Mouse (Mus musculus) neural tube, embryonic 11.5 days (tissue): ENCODE data around the gene Dock3. TPM values are rescaled to one million over a fixed set of nuclear protein-coding genes. Genes with fewer than 3 reads are reported as not detected.

ENCODE experiments used
- ATAC-seq: fragments of 200-750 bp; cut with Nextera tagmentation; 2 replicates; pipeline ENCODE4 v1.8.0; 2017; ENCODE audit warnings: moderate number of reproducible peaks, mild to moderate bottlenecking, moderate TSS enrichment, moderate library complexity; ENCODE audit not compliant: insufficient read depth, low FRiP score, low TSS enrichment
- DNase-seq: peaks from one replicate; pipeline ENCODE4 v3.0.0-alpha.2; 2015; ENCODE audit warnings: low spot score
- H3K27ac ChIP-seq: fragments of 300-500 bp; sonication (generic); 2 replicates; pipeline ENCODE4 v1.5.1; 2014; ENCODE audit warnings: low read depth, mild to moderate bottlenecking, low read length
- H3K27me3 ChIP-seq: fragments of 300-500 bp; sonication (generic); 2 replicates; pipeline ENCODE4 v1.6.1; 2014; ENCODE audit warnings: mild to moderate bottlenecking, low read length, mixed read lengths; ENCODE audit not compliant: control insufficient read depth, insufficient read depth
- H3K36me3 ChIP-seq: fragments of 300-500 bp; sonication (generic); 2 replicates; pipeline ENCODE4 v1.6.1; 2014; ENCODE audit warnings: mild to moderate bottlenecking, low read length, moderate library complexity, mixed read lengths; ENCODE audit not compliant: control insufficient read depth, insufficient read depth
- H3K4me1 ChIP-seq: fragments of 300-500 bp; sonication (generic); 2 replicates; pipeline ENCODE4 v1.6.1; 2014; ENCODE audit warnings: low read length, mixed read lengths; ENCODE audit not compliant: control insufficient read depth, insufficient read depth
- H3K4me2 ChIP-seq: fragments of 300-500 bp; sonication (generic); 2 replicates; pipeline ENCODE4 v1.6.1; 2014; ENCODE audit warnings: low read depth, mild to moderate bottlenecking, moderate library complexity
- H3K4me3 ChIP-seq: fragments of 300-500 bp; sonication (generic); 2 replicates; pipeline ENCODE4 v1.5.1; 2014; ENCODE audit warnings: low read depth, low read length
- H3K9ac ChIP-seq: fragments of 300-500 bp; sonication (generic); 2 replicates; pipeline ENCODE4 v1.6.1; 2014; ENCODE audit warnings: mild to moderate bottlenecking, low read length
- H3K9me3 ChIP-seq: fragments of 300-500 bp; sonication (generic); 2 replicates; pipeline ENCODE4 v1.6.1; 2016; ENCODE audit warnings: low read length; ENCODE audit not compliant: control insufficient read depth
- WGBS: fragments of 180-500 bp; shearing (Covaris S2); extraction: QIAGEN DNeasy Blood & Tissue Kit; methylation state at CpG from one replicate; pipeline ENCODE4 v1.1.7; 2014; 5-methylcytosine and 5-hydroxymethylcytosine counted together
- polyA plus RNA-seq: library from polyadenylated mRNA; unstranded; fragments of >200 nt; fragmentation: Nextera tagmentation; extraction: Ambion mirVana; gene quantifications from 2 replicates; pipeline ENCODE4 v1.2.1, GENCODE M21; 2014

Gene Dock3
- polyA plus RNA-seq, 1 experiment from 2014 or later = 5.8 TPM

- Histone ChIP-seq H3K4me1 (no peaks in the 10 kb centered on the region), H3K4me2 (no peak overlapping the region), H3K9ac (no peak overlapping the region), H3K9me3 (no peaks in the 10 kb centered on the region), H3K27me3 (no peaks in the 10 kb centered on the region), H3K27ac (no peak overlapping the region), H3K4me3 (no peak overlapping the region), H3K36me3 (no peaks in the 10 kb centered on the region)
- ATAC-seq = no peak
- WGBS = 76% methylated on average over 2 of the region's 2 CpGs
- DNase-seq = no peak
Observed at GRCm38 (mm10) chr9:107027586-107027985, 204.1 kb downstream of the Dock3 start.

GRCm38 (mm10) chr9:107009841-107010240, 221.9 kb downstream of the Dock3 start:
- no peak overlapping the region for H3K4me3 ChIP-seq
- H3K36me3 ChIP-seq = no peaks in the 10 kb centered on the region
- DNase-seq (no peak), ATAC-seq (no peak)
- no peak overlapping the region for H3K27ac ChIP-seq
- H3K9ac ChIP-seq = no peak overlapping the region
- 78% methylated on average over 4 of the region's 4 CpGs for WGBS
- H3K4me1 ChIP-seq = no peaks in the 10 kb centered on the region
- no peaks in the 10 kb centered on the region for H3K27me3 ChIP-seq
- H3K9me3 ChIP-seq = no peaks in the 10 kb centered on the region
- H3K4me2 ChIP-seq = no peak overlapping the region

GRCm38 (mm10) chr9:107003187-107003586, 228.5 kb downstream of the Dock3 start:
- H3K9me3 ChIP-seq = no peaks in the 10 kb centered on the region
- H3K27me3 ChIP-seq = no peaks in the 10 kb centered on the region
- no peak overlapping the region for H3K4me2 ChIP-seq
- ATAC-seq = no peak
- no peak for DNase-seq
- 94% methylated on average over 2 of the region's 2 CpGs for WGBS
- H3K27ac ChIP-seq = no peak overlapping the region
- H3K4me1 ChIP-seq = no peaks in the 10 kb centered on the region
- H3K4me3 ChIP-seq = no peak overlapping the region
- no peak overlapping the region for H3K9ac ChIP-seq
- no peaks in the 10 kb centered on the region for H3K36me3 ChIP-seq

GRCm38 (mm10) chr9:106970742-106971141, 261.0 kb downstream of the Dock3 start:
- Histone ChIP-seq H3K36me3 (no peaks in the 10 kb centered on the region), H3K4me3 (no peak overlapping the region), H3K27ac (no peak overlapping the region), H3K4me2 (no peak overlapping the region), H3K4me1 (no peaks in the 10 kb centered on the region), H3K9me3 (no peaks in the 10 kb centered on the region), H3K27me3 (no peaks in the 10 kb centered on the region), H3K9ac (no peak overlapping the region)
- DNase-seq (no peak), ATAC-seq (no peak)
- WGBS = 64% methylated on average over 3 of the region's 3 CpGs

GRCm38 (mm10) chr9:106958452-106958851, 273.3 kb downstream of the Dock3 start:
- Histone ChIP-seq H3K27ac (no peak overlapping the region), H3K4me2 (no peak overlapping the region), H3K36me3 (no peaks in the 10 kb centered on the region), H3K9ac (no peak overlapping the region), H3K27me3 (no peaks in the 10 kb centered on the region), H3K9me3 (no peaks in the 10 kb centered on the region), H3K4me1 (no peaks in the 10 kb centered on the region), H3K4me3 (no peak overlapping the region)
- 82% methylated on average over 1 of the region's 1 CpGs for WGBS
- ATAC-seq (no peak), DNase-seq (no peak)

GRCm38 (mm10) chr9:106955486-106955885, 276.2 kb downstream of the Dock3 start:
- ATAC-seq (no peak), DNase-seq (no peak)
- no peak overlapping the region for H3K4me2 ChIP-seq
- H3K9ac ChIP-seq = no peak overlapping the region
- no peak overlapping the region for H3K27ac ChIP-seq
- no peak overlapping the region for H3K4me3 ChIP-seq
- H3K27me3 ChIP-seq = no peaks in the 10 kb centered on the region
- no peaks in the 10 kb centered on the region for H3K4me1 ChIP-seq
- H3K9me3 ChIP-seq = no peaks in the 10 kb centered on the region
- H3K36me3 ChIP-seq = no peaks in the 10 kb centered on the region

GRCm38 (mm10) chr9:106934998-106935397, 296.7 kb downstream of the Dock3 start:
- H3K4me2 ChIP-seq = no peak overlapping the region
- H3K27me3 ChIP-seq = no peaks in the 10 kb centered on the region
- ATAC-seq (no peak), DNase-seq (no peak)
- H3K36me3 ChIP-seq = no peaks in the 10 kb centered on the region
- H3K4me1 ChIP-seq = no peaks in the 10 kb centered on the region
- WGBS = 89% methylated on average over 1 of the region's 1 CpGs
- no peak overlapping the region for H3K9ac ChIP-seq
- H3K9me3 ChIP-seq = no peaks in the 10 kb centered on the region
- H3K27ac ChIP-seq = no peak overlapping the region
- no peak overlapping the region for H3K4me3 ChIP-seq

GRCm38 (mm10) chr9:106914878-106915277, 316.8 kb downstream of the Dock3 start:
- Histone ChIP-seq H3K9me3 (no peaks in the 10 kb centered on the region), H3K27me3 (no peaks in the 10 kb centered on the region), H3K9ac (no peak overlapping the region), H3K4me1 (no peaks in the 10 kb centered on the region), H3K4me2 (no peak overlapping the region), H3K27ac (no peak overlapping the region), H3K36me3 (no peaks in the 10 kb centered on the region), H3K4me3 (no peak overlapping the region)
- no peak for DNase-seq
- no peak for ATAC-seq
- WGBS = 89% methylated on average over 6 of the region's 6 CpGs

- DNase-seq (no peak), ATAC-seq (no peak)
- Histone ChIP-seq H3K9ac (no peak overlapping the region), H3K4me3 (no peak overlapping the region), H3K9me3 (no peaks in the 10 kb centered on the region), H3K27ac (no peak overlapping the region), H3K36me3 (no peaks in the 10 kb centered on the region), H3K4me1 (no peaks in the 10 kb centered on the region), H3K27me3 (no peaks in the 10 kb centered on the region), H3K4me2 (no peak overlapping the region)
- 29% methylated on average over 1 of the region's 1 CpGs for WGBS
Observed at GRCm38 (mm10) chr9:106913759-106914158, 317.9 kb downstream of the Dock3 start.
